Mouse (Mus musculus): ENCODE measurements around the gene Car14.

- no peak for TF ChIP-seq POLR2A (IDR thresholded peaks at IDR 0.05; ENCODE audit: low read depth, low read length)
- no peak for TF ChIP-seq CTCF (IDR thresholded peaks at IDR 0.05; ENCODE audit: extremely low read depth, insufficient read length, insufficient replicate concordance, low read depth, low read length)
Measured at GRCm38 (mm10) chr3:95934448-95934847, 30.0 kb upstream of the Car14 start.

Measured in small intestine, adult 2 months (tissue).